In the genomic region with DNA sequence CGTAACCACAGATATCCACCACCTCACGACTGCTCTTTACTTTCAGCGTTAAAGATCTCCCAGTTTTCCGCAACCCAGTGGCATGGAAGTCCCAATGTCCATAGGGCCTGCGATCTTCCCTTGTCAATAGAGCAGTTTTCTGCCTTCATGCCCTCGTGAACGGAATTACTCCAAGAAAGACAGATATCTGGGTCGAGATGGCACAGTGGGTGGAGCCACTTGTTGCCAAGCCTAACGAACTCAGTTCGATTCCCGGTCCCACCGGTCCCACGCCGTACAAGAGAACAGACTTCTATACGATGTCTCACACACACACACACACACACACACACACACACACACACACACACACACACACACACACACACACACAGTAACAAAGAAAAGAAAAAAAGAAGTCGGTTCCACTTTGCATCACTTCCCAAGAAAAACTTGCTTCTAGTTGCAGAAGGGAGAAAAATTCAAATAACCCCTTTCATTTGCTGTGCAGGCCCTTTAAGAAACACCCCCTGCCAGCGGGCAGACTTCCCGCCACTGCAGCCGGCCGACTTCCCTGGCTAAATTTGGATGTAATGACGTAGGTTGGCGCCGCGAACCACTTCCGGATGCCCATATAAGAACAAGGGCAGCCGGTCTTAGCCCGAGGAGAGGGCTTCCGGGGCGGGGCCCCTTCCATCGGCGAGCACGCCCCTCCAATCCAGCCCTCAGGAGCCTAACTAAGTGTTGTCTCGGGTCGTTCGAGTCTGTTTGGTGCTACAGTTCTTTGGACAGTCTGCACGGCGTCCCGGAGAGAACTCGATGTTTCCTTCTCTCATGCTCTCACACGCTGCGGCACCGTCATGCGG, we compare ENCODE assay signal across 8 mouse cellular contexts. TPM values are rescaled to one million over a fixed set of nuclear protein-coding genes. Genes with fewer than 3 reads are reported as not detected.
DNase-seq lines count a peak whose midpoint lies in the region; ATAC-seq and TF ChIP-seq lines count a peak whose summit lies in the region.

No protein-coding gene starts in this region.

- 2% methylated on average over 43 of the region's 43 CpGs for WGBS in forebrain, embryonic 16.5 days
- 2% methylated on average over 43 of the region's 43 CpGs for WGBS in lung, embryonic 16.5 days

- peaks cover 37% of the 10 kb centered on the region for H3K36me3 ChIP-seq in G1E (replicated peaks)
- no peaks in the 10 kb centered on the region for H3K36me3 ChIP-seq in forebrain, embryonic 16.5 days (ENCODE audit: control insufficient read depth, insufficient read depth)
- H3K36me3 ChIP-seq in lung, embryonic 16.5 days (ENCODE audit: control insufficient read depth, insufficient read depth, low read length), result 0 out of 2 replicates have a peak, but pooled peaks cover 4% of the 10 kb centered on the region

- peaks cover 53% of the 10 kb centered on the region for H3K4me1 ChIP-seq in G1E (ENCODE audit: insufficient read depth, low read depth, low read length)
- H3K4me1 ChIP-seq in forebrain, embryonic 16.5 days (replicated peaks; ENCODE audit: control insufficient read depth, insufficient read depth, low read length), result peaks cover 52% of the 10 kb centered on the region
- peaks cover 14% of the 10 kb centered on the region for H3K4me1 ChIP-seq in lung, embryonic 16.5 days (replicated peaks; ENCODE audit: control insufficient read depth, insufficient read depth, low read length)

- H3K27ac ChIP-seq in forebrain, embryonic 16.5 days (ENCODE audit: low read length), result peak overlapping the region; percentile 90
- H3K27ac ChIP-seq in lung, embryonic 16.5 days (ENCODE audit: low read length), result peak overlapping the region; percentile 99

- peak overlapping the region; percentile 83 for H3K4me3 ChIP-seq in G1E (ENCODE audit: low read depth, low read length)
- peak overlapping the region; percentile 69 for H3K4me3 ChIP-seq in forebrain, embryonic 16.5 days (replicated peaks; ENCODE audit: low read length)
- peak overlapping the region; percentile 86 for H3K4me3 ChIP-seq in lung, embryonic 16.5 days (ENCODE audit: low read length)

- peak overlapping the region; percentile 94 for H3K4me2 ChIP-seq in forebrain, embryonic 16.5 days (ENCODE audit: low read length)
- peak overlapping the region; percentile 63 for H3K4me2 ChIP-seq in lung, embryonic 16.5 days (ENCODE audit: low read depth, low read length)

- no peak for TF ChIP-seq CTCF in G1E (IDR thresholded peaks at IDR 0.05; ENCODE audit: low read depth, low read length)

- peak; percentile 92 for DNase-seq in G1E (ENCODE audit: low spot score)
- peak; percentile 97 for DNase-seq in cerebellum, adult 18-20 months
- peak; percentile 98 for DNase-seq in heart, postnatal 4 days
- DNase-seq in layer of hippocampus, adult 9-10 months (ENCODE audit: low spot score), result peak; percentile 95
- peak; percentile 84 for DNase-seq in ovary, postnatal 10 days (ENCODE audit: low spot score)
- peak; percentile 88 to 89 for DNase-seq in thymus, postnatal 10 days (ENCODE audit: low spot score in 2 of 2)

- H3K9me3 ChIP-seq in G1E (replicated peaks), result no peaks in the 10 kb centered on the region
- H3K9me3 ChIP-seq in forebrain, embryonic 16.5 days (ENCODE audit: control insufficient read depth, low read length), result no peaks in the 10 kb centered on the region
- H3K9me3 ChIP-seq in lung, embryonic 16.5 days (ENCODE audit: control insufficient read depth, low read length), result no peaks in the 10 kb centered on the region

- H3K9ac ChIP-seq in forebrain, embryonic 16.5 days (replicated peaks; ENCODE audit: low read depth, low read length), result peak overlapping the region; percentile 75
- H3K9ac ChIP-seq in lung, embryonic 16.5 days (ENCODE audit: low read length), result peak overlapping the region; percentile 71

- H3K27me3 ChIP-seq in G1E (ENCODE audit: insufficient read depth, low read length), result no peaks in the 10 kb centered on the region
- H3K27me3 ChIP-seq in forebrain, embryonic 16.5 days (replicated peaks; ENCODE audit: control insufficient read depth, insufficient read depth, low read length), result no peaks in the 10 kb centered on the region
- H3K27me3 ChIP-seq in lung, embryonic 16.5 days (ENCODE audit: control insufficient read depth, insufficient read depth, low read depth, low read length), result no peaks in the 10 kb centered on the region

- peak; percentile 64 for ATAC-seq in G1E (ENCODE audit: extremely low read depth, insufficient number of reproducible peaks, low FRiP score, poor library complexity, severe bottlenecking)
- ATAC-seq in forebrain, embryonic 16.5 days, result peak; percentile 77
- ATAC-seq in lung, embryonic 16.5 days (ENCODE audit: low read depth), result peak; percentile 84

RNA-seq across cellular contexts. Expression of a gene that starts 1.1 kb away (rescaled TPM):
- total RNA-seq in G1E (2014; fragmentation: Nextera tagmentation) (60.5 and 64.9 TPM in 2 replicates), G1E (2017) (43.1 and 48.5 TPM in 2 replicates)
- polyA plus RNA-seq in G1E (2012), result 112 and 119 TPM in 2 replicates
- polyA plus RNA-seq in forebrain, embryonic 16.5 days (2015; fragmentation: Nextera tagmentation; extraction: Ambion mirVana), result 22.5 and 25.5 TPM in 2 replicates
- total RNA-seq in heart, postnatal 4 days (2021), result 10 to 100 TPM; 33.3 to 35.5 TPM
- polyA plus RNA-seq in lung, embryonic 16.5 days (2015; fragmentation: Nextera tagmentation; extraction: Ambion mirVana), result 83.2 and 87.4 TPM in 2 replicates

RNA-seq across cellular contexts. Expression of a gene that starts 22.4 kb away (rescaled TPM):
- total RNA-seq in G1E (2014; fragmentation: Nextera tagmentation) (63.3 and 64.9 TPM in 2 replicates), G1E (2017) (68.2 and 96.4 TPM in 2 replicates)
- 244 and 260 TPM in 2 replicates for polyA plus RNA-seq in G1E (2012)
- polyA plus RNA-seq in forebrain, embryonic 16.5 days (2015; fragmentation: Nextera tagmentation; extraction: Ambion mirVana), result 63.4 and 73.3 TPM in 2 replicates
- 10 to 100 TPM; 47.4 to 48.8 TPM for total RNA-seq in heart, postnatal 4 days (2021)
- 54.7 and 58.8 TPM in 2 replicates for polyA plus RNA-seq in lung, embryonic 16.5 days (2015; fragmentation: Nextera tagmentation; extraction: Ambion mirVana)

RNA-seq across cellular contexts. Expression of a gene that starts 24.0 kb away (rescaled TPM):
- 120 and 125 TPM in 2 replicates for total RNA-seq in G1E (2014; fragmentation: Nextera tagmentation)
- 48.1 and 54.5 TPM in 2 replicates for total RNA-seq in G1E (2017)
- 207 and 224 TPM in 2 replicates for polyA plus RNA-seq in G1E (2012)
- polyA plus RNA-seq in forebrain, embryonic 16.5 days (2015; fragmentation: Nextera tagmentation; extraction: Ambion mirVana), result 15.5 and 15.7 TPM in 2 replicates
- 10 to 100 TPM; 65.0 to 68.7 TPM for total RNA-seq in heart, postnatal 4 days (2021)
- polyA plus RNA-seq in lung, embryonic 16.5 days (2015; fragmentation: Nextera tagmentation; extraction: Ambion mirVana), result 16.9 and 19.5 TPM in 2 replicates

RNA-seq across cellular contexts. Expression of a gene that starts 37.6 kb away (rescaled TPM):
- 136 and 138 TPM in 2 replicates for total RNA-seq in G1E (2014; fragmentation: Nextera tagmentation)
- total RNA-seq in G1E (2017), result 81.2 and 95.6 TPM in 2 replicates
- polyA plus RNA-seq in G1E (2012), result 550 and 561 TPM in 2 replicates
- polyA plus RNA-seq in forebrain, embryonic 16.5 days (2015; fragmentation: Nextera tagmentation; extraction: Ambion mirVana), result 2.6 and 2.9 TPM in 2 replicates
- 10 to 100 TPM in 1 of 2 experiments, 1 to 10 TPM in 1; 9.6 to 10.6 TPM for total RNA-seq in heart, postnatal 4 days (2021)
- 11.4 and 12.5 TPM in 2 replicates for polyA plus RNA-seq in lung, embryonic 16.5 days (2015; fragmentation: Nextera tagmentation; extraction: Ambion mirVana)

RNA-seq across cellular contexts. Expression of a gene that starts 59.1 kb away (rescaled TPM):
- total RNA-seq in G1E (2014; fragmentation: Nextera tagmentation) (39.9 and 54.3 TPM in 2 replicates), G1E (2017) (11.0 and 11.3 TPM in 2 replicates)
- 35.2 and 42.7 TPM in 2 replicates for polyA plus RNA-seq in G1E (2012)
- 2.0 and 2.2 TPM in 2 replicates for polyA plus RNA-seq in forebrain, embryonic 16.5 days (2015; fragmentation: Nextera tagmentation; extraction: Ambion mirVana)
- total RNA-seq in heart, postnatal 4 days (2021), result 1 to 10 TPM; 1.1 to 1.3 TPM
- 3.1 and 3.7 TPM in 2 replicates for polyA plus RNA-seq in lung, embryonic 16.5 days (2015; fragmentation: Nextera tagmentation; extraction: Ambion mirVana)

Comparison
In these comparisons a context has a peak if more than half of its experiments do, and no peak if none do; other contexts are left out.
1. Peak in every context shown above with its lines: DNase-seq, ATAC-seq, H3K4me3 ChIP-seq and H3K27ac ChIP-seq.
2. RNA of a gene that starts 24.0 kb away (polyA plus RNA-seq): 207 to 224 TPM in G1E; 16.9 to 19.5 TPM in lung, embryonic 16.5 days and 15.5 to 15.7 TPM in forebrain, embryonic 16.5 days; every median in the first group is over 10 times any median in the second.